Mouse (Mus musculus) left cerebral cortex, adult 18-20 months (tissue): ENCODE results near the gene Hid1. TPM values are rescaled to one million over a fixed set of nuclear protein-coding genes. Genes with fewer than 3 reads are reported as not detected.

ENCODE experiments used
- total RNA-seq, 2 experiments: library from RNA; stranded (reverse); gene quantifications; 2 replicates each; pipeline ENCODE4 v1.2.3; 2021

Hid1 gene
- total RNA-seq, 2 experiments from 2014 or later: 111 to 114 TPM

Other genes starting within 250 kb of the Hid1 start
- under 1 TPM; 0.30 to 0.42 TPM for gene Cd300lf, start 233.8 kb downstream of the Hid1 start, total RNA-seq
- 10 to 100 TPM; 60.9 to 68.1 TPM for gene Slc9a3r1, start 204.4 kb downstream of the Hid1 start, total RNA-seq
- gene Tmem104, start 180.3 kb downstream of the Hid1 start, total RNA-seq: 10 to 100 TPM; 14.9 to 16.2 TPM
- gene Nat9, start 179.9 kb downstream of the Hid1 start, total RNA-seq: 10 to 100 TPM; 24.3 to 30.5 TPM
- 10 to 100 TPM; 33.8 to 35.7 TPM for gene Grin2c, start 100.5 kb downstream of the Hid1 start, total RNA-seq
- gene Fdxr, start 90.7 kb downstream of the Hid1 start, total RNA-seq: 10 to 100 TPM; 13.1 to 18.1 TPM
- gene Fads6, start 70.1 kb downstream of the Hid1 start, total RNA-seq: 10 to 100 TPM; 14.6 to 15.5 TPM
- 1 to 10 TPM in 1 of 2 experiments, under 1 TPM in 1; 0.74 to 2.1 TPM for gene Otop2, start 60.6 kb downstream of the Hid1 start, total RNA-seq
- gene Ush1g, start 45.7 kb downstream of the Hid1 start, total RNA-seq: under 1 TPM; 0.26 to 0.52 TPM
- under 1 TPM in 1 of 2 experiments, not detected in 1; 0.14 TPM for gene Otop3, start 33.0 kb downstream of the Hid1 start, total RNA-seq
- 10 to 100 TPM; 26.8 to 29.3 TPM for gene Cdr2l, start 14.2 kb upstream of the Hid1 start, total RNA-seq
- gene Mrpl58, start 36.0 kb upstream of the Hid1 start, total RNA-seq: 100 to 1,000 TPM; 111 to 122 TPM
- 100 to 1,000 TPM; 453 to 457 TPM for gene Atp5h, start 52.2 kb upstream of the Hid1 start, total RNA-seq
- gene Kctd2, start 52.4 kb upstream of the Hid1 start, total RNA-seq: 10 to 100 TPM; 82.5 to 85.6 TPM
- gene Trim80, start 72.8 kb upstream of the Hid1 start, total RNA-seq: not detected
- gene Slc16a5, start 94.7 kb upstream of the Hid1 start, total RNA-seq: not detected
- gene Armc7, start 107.9 kb upstream of the Hid1 start, total RNA-seq: 10 to 100 TPM; 15.0 to 15.4 TPM
- 10 to 100 TPM; 62.2 to 63.3 TPM for gene Nt5c, start 124.1 kb upstream of the Hid1 start, total RNA-seq
- 100 to 1,000 TPM; 157 TPM for gene Jpt1, start 146.6 kb upstream of the Hid1 start, total RNA-seq
- 100 to 1,000 TPM; 272 to 305 TPM for gene Sumo2, start 168.5 kb upstream of the Hid1 start, total RNA-seq
- gene Nup85, start 196.7 kb upstream of the Hid1 start, total RNA-seq: 10 to 100 TPM; 44.2 to 49.3 TPM
- gene Mrps7, start 236.2 kb upstream of the Hid1 start, total RNA-seq: 10 to 100 TPM; 52.8 to 54.1 TPM
- gene Gga3, start 236.3 kb upstream of the Hid1 start, total RNA-seq: 10 to 100 TPM; 81.4 to 84.1 TPM
- 10 to 100 TPM; 15.4 to 16.1 TPM for gene Mif4gd, start 245.2 kb upstream of the Hid1 start, total RNA-seq